Mouse (Mus musculus) left cerebral cortex, postnatal 14 days (tissue): ENCODE data around the gene Pgs1. TPM values are rescaled to one million over a fixed set of nuclear protein-coding genes. Genes with fewer than 3 reads are reported as not detected.

Experiments used
- DNase-seq, 2 experiments: peaks; one replicate each; pipeline ENCODE4 v3.0.0; 2021 to 2022; ENCODE audit warnings: low spot score in 2 of 2, mixed read lengths in 1 of 2
- intact Hi-C: fragments of 180-260 bp; cut with DNase I; formaldehyde crosslinking; loops from one replicate; pipeline ENCODE4 v1.15.1; 2025
- total RNA-seq, 2 experiments: library from RNA; stranded (reverse); gene quantifications; 2 replicates each; pipeline ENCODE4 v1.2.3; 2021

Pgs1 gene
- total RNA-seq, 2 experiments from 2014 or later: 74.4 to 76.2 TPM

GRCm38 (mm10) chr11:118015381-118016145, 29.5 kb downstream of the Pgs1 start:
- intact Hi-C loops: no loop called here
- DNase-seq: peak in 1 of 2 experiments; percentile 40

GRCm38 (mm10) chr11:118018328-118018727, 32.2 kb downstream of the Pgs1 start:
- intact Hi-C loops: loop anchor here (2.0 kb wide), 1 partner anchor 48 kb away; the partner anchor contains the start of gene Socs3
- DNase-seq: peak in 1 of 2 experiments; percentile 41

GRCm38 (mm10) chr11:118021806-118022205, 35.7 kb downstream of the Pgs1 start:
- intact Hi-C loops: loop anchor here (2.0 to 5.0 kb wide), 2 partner anchors 110 to 151 kb away; no protein-coding TSS in a partner anchor
- peak; percentile 78 to 82 for DNase-seq

- DNase-seq: no peak
- intact Hi-C loops: loop anchor here (5.0 kb wide), 1 partner anchor 111 kb away; no protein-coding TSS in a partner anchor
Measured at GRCm38 (mm10) chr11:118023475-118023874, 37.4 kb downstream of the Pgs1 start.

GRCm38 (mm10) chr11:118024111-118024510, 38.0 kb downstream of the Pgs1 start:
- no peak for DNase-seq
- intact Hi-C loops: loop anchor here (5.0 kb wide), 1 partner anchor 112 kb away; no protein-coding TSS in a partner anchor

GRCm38 (mm10) chr11:118029170-118029569, 43.1 kb downstream of the Pgs1 start:
- DNase-seq: no peak
- intact Hi-C loops: no loop called here

GRCm38 (mm10) chr11:118031134-118031533, 45.0 kb downstream of the Pgs1 start:
- intact Hi-C loops: no loop called here
- no peak for DNase-seq

- intact Hi-C loops: no loop called here
- no peak for DNase-seq
Measured at GRCm38 (mm10) chr11:118034395-118034794, 48.3 kb downstream of the Pgs1 start.

GRCm38 (mm10) chr11:118035068-118035467, 49.0 kb downstream of the Pgs1 start:
- DNase-seq: no peak
- intact Hi-C loops: no loop called here

GRCm38 (mm10) chr11:118042791-118043190, 56.7 kb downstream of the Pgs1 start:
- intact Hi-C loops: no loop called here
- DNase-seq: no peak

- DNase-seq: peak; percentile 48 to 60
- intact Hi-C loops: no loop called here
Measured at GRCm38 (mm10) chr11:118043293-118043907, 57.3 kb downstream of the Pgs1 start.

GRCm38 (mm10) chr11:118049641-118050040, 63.5 kb downstream of the Pgs1 start:
- no peak for DNase-seq
- intact Hi-C loops: no loop called here

- intact Hi-C loops: no loop called here
- no peak for DNase-seq
Measured at GRCm38 (mm10) chr11:118050174-118050573, 64.1 kb downstream of the Pgs1 start.

- no peak for DNase-seq
- intact Hi-C loops: no loop called here
Measured at GRCm38 (mm10) chr11:118058367-118058766, 72.3 kb downstream of the Pgs1 start.

GRCm38 (mm10) chr11:118058872-118059271, 72.8 kb downstream of the Pgs1 start:
- intact Hi-C loops: no loop called here
- no peak for DNase-seq

GRCm38 (mm10) chr11:118060038-118060437, 73.9 kb downstream of the Pgs1 start:
- DNase-seq: no peak
- intact Hi-C loops: no loop called here

GRCm38 (mm10) chr11:118067588-118067987, 81.5 kb downstream of the Pgs1 start:
- intact Hi-C loops: no loop called here
- no peak for DNase-seq

- DNase-seq: no peak
- intact Hi-C loops: no loop called here
Measured at GRCm38 (mm10) chr11:118068812-118069332, 82.8 kb downstream of the Pgs1 start.

- intact Hi-C loops: no loop called here
- no peak for DNase-seq
Measured at GRCm38 (mm10) chr11:118071227-118071912, 85.3 kb downstream of the Pgs1 start.
